Mouse (Mus musculus): ENCODE results near the gene Gimap9.

- TF ChIP-seq CTCF (IDR thresholded peaks at IDR 0.05; ENCODE audit: extremely low read depth, insufficient read depth, insufficient read length, insufficient replicate concordance) (no peak), POLR2A (IDR thresholded peaks at IDR 0.05; ENCODE audit: low read depth, low read length) (no peak)
Observed at GRCm38 (mm10) chr6:48697555-48697930, 21.6 kb downstream of the Gimap9 start.

All from spleen, adult 2 months (tissue).